Mouse (Mus musculus) embryonic stem cell, embryonic (primary cell): Measurements from ENCODE around the gene Ppm1a.

Source experiments
- CTCF ChIA-PET, 4 experiments: fragments of 300-600 bp in 2 of 4; fragments of 350-600 bp in 2 of 4; sonication (Branson Sonifier 250); formaldehyde crosslinking; loops; one replicate each; lab custom pipeline; 2022; ENCODE audit warnings: inconsistent platforms in 2 of 4; lab: Charles Lee
- POLR2A ChIA-PET, 4 experiments: fragments of 300-600 bp in 2 of 4; fragments of 350-600 bp in 2 of 4; sonication (Branson Sonifier 250); formaldehyde crosslinking; loops; one replicate each; lab custom pipeline; 2022; ENCODE audit warnings: antibody characterized with exemption in 4 of 4, inconsistent platforms in 1 of 4; lab: Charles Lee

Gene Ppm1a

DNA sequence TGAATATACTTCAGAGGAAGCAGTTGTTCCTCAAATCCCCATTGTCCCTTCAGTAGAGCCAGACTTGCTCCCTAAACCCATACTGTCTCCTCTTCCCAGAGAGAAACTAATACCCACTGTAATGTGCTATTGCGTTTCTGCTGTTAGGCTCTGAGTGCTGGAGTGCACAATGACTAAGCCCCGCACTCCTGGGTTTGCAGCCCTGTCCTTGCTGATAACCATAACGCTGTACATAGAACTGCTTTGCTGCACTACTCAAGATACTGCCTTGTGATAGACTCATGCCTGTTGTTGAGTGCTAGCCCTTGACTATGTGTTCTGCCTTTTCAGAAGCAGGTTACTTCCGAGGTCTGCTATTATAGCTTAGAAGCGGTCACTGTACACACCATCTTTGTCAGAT lies 22.9 kb downstream of the Ppm1a start:
- ChIA-PET CTCF (no interaction called here), POLR2A (interaction anchor here in 2 of 4 experiments (1.2 to 4.3 kb wide), 6 partner anchors 8 to 20 kb away, joined by 3 to 19 read pairs (median 9); no protein-coding TSS in a partner anchor)

GRCm38 (mm10) chr12:72782786-72783185 lies 25.5 kb downstream of the Ppm1a start:
- CTCF ChIA-PET = interaction anchor here in 1 of 4 experiments (1.3 kb wide), 1 partner anchor 12 kb away, joined by 3 read pairs; no protein-coding TSS in a partner anchor
- POLR2A ChIA-PET = interaction anchor here in 1 of 4 experiments (0.9 to 4.3 kb wide), 8 partner anchors 9 to 53 kb away, joined by 3 to 19 read pairs (median 4); no protein-coding TSS in a partner anchor

- ChIA-PET CTCF (no interaction called here), POLR2A (interaction anchor here in 1 of 4 experiments (1.0 kb wide), 1 partner anchor 26 kb away, joined by 3 read pairs; no protein-coding TSS in a partner anchor)
Observed at GRCm38 (mm10) chr12:72785183-72785930, 28.1 kb downstream of the Ppm1a start.

GRCm38 (mm10) chr12:72786551-72786950 lies 29.3 kb downstream of the Ppm1a start:
- CTCF ChIA-PET = interaction anchor here in 1 of 4 experiments (0.6 kb wide), 1 partner anchor 359 kb away, joined by 3 read pairs; no protein-coding TSS in a partner anchor
- POLR2A ChIA-PET = interaction anchor here in 1 of 4 experiments (1.1 kb wide), 1 partner anchor 26 kb away, joined by 6 read pairs; no protein-coding TSS in a partner anchor

GRCm38 (mm10) chr12:72786986-72787385 lies 29.7 kb downstream of the Ppm1a start:
- POLR2A ChIA-PET = interaction anchor here in 1 of 4 experiments (1.1 kb wide), 1 partner anchor 27 kb away, joined by 6 read pairs; no protein-coding TSS in a partner anchor

GRCm38 (mm10) chr12:72790538-72790937 lies 33.3 kb downstream of the Ppm1a start:
- ChIA-PET CTCF (interaction anchor here in 1 of 4 experiments (1.2 kb wide), 1 partner anchor 23 kb away, joined by 3 read pairs; no protein-coding TSS in a partner anchor), POLR2A (interaction anchor here in 1 of 4 experiments (0.7 to 1.7 kb wide), 3 partner anchors 11 to 13 kb away, joined by 3 to 9 read pairs (median 5); no protein-coding TSS in a partner anchor)

More at GRCm38 (mm10) chr12:72786986-72787385, 29.7 kb downstream of the Ppm1a start:
- CTCF ChIA-PET = no interaction called here

GRCm38 (mm10) chr12:72792320-72793091 lies 35.3 kb downstream of the Ppm1a start:
- ChIA-PET CTCF (no interaction called here), POLR2A (interaction anchor here in 1 of 4 experiments (1.0 kb wide), 2 partner anchors 10 to 54 kb away, joined by 3 read pairs; no protein-coding TSS in a partner anchor)

GRCm38 (mm10) chr12:72793983-72794382 lies 36.7 kb downstream of the Ppm1a start:
- ChIA-PET CTCF (interaction anchor here in 1 of 4 experiments (0.6 kb wide), 2 partner anchors 106 to 744 kb away, joined by 3 to 6 read pairs; no protein-coding TSS in a partner anchor), POLR2A (no interaction called here)

DNA sequence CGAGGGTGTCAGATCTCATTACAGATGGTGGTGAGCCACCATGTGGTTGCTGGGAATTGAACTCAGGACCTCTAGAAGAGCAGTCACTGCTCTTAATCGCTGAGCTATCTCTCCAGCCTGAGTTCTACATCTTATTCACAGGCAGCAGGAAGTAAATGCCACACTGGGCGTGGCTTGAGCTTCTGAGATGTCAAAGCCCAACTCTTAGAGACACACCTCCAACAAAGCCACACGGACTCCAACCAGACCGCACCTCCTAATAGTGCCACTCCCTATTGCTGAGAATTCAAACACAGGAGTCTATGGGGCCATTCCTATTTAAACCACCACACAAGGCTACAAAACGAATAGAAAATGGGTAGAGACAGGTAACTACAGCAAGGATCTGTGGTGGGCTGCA lies 52.5 kb downstream of the Ppm1a start:
- ChIA-PET CTCF (interaction anchor here in 2 of 4 experiments (0.6 to 1.1 kb wide), 2 partner anchors 71 to 167 kb away, joined by 3 to 4 read pairs; no protein-coding TSS in a partner anchor), POLR2A (interaction anchor here in 3 of 4 experiments (0.6 to 1.3 kb wide), 7 partner anchors 9 to 712 kb away, joined by 3 to 5 read pairs (median 3); no protein-coding TSS in a partner anchor)

DNA sequence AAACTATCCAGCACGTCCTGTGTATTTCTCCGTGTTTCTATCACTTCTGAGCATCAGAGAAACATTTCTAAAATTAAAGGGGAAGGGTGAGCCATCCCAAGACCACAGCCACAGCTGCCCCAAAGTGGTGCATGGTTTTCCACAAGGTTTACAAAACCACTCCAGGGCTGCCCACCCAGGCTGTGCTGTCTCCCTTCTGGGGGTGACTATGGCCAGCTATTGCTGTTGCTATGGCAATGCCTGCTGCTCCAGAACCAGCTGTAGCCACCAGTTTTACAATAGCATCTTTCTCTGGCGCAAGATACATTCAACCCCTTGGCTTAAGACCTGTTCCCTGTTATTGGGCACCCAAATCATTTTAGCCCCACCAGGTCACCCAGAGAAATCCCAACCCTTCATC lies 54.3 kb downstream of the Ppm1a start:
- CTCF ChIA-PET = interaction anchor here in 2 of 4 experiments (0.6 to 2.5 kb wide), 2 partner anchors 24 to 36 kb away, joined by 3 to 6 read pairs; no protein-coding TSS in a partner anchor
- POLR2A ChIA-PET = no interaction called here

- ChIA-PET POLR2A (interaction anchor here in 3 of 4 experiments (0.5 to 2.3 kb wide), 20 partner anchors 9 to 724 kb away, joined by 3 to 9 read pairs (median 3); no protein-coding TSS in a partner anchor), CTCF (interaction anchor here (0.6 to 1.7 kb wide), 8 partner anchors 11 to 439 kb away, joined by 3 to 9 read pairs (median 5); no protein-coding TSS in a partner anchor)
Observed at GRCm38 (mm10) chr12:72820940-72821431, 63.7 kb downstream of the Ppm1a start.

- CTCF ChIA-PET = interaction anchor here in 3 of 4 experiments (0.7 to 1.8 kb wide), 6 partner anchors 13 to 811 kb away, joined by 3 to 9 read pairs (median 5); no protein-coding TSS in a partner anchor
- POLR2A ChIA-PET = interaction anchor here in 3 of 4 experiments (0.7 to 2.3 kb wide), 15 partner anchors 8 to 180 kb away, joined by 3 to 9 read pairs (median 4); no protein-coding TSS in a partner anchor
Observed at GRCm38 (mm10) chr12:72821589-72821988, 64.3 kb downstream of the Ppm1a start.

- ChIA-PET POLR2A (interaction anchor here in 1 of 4 experiments (1.2 kb wide), 1 partner anchor 9 kb away, joined by 3 read pairs; no protein-coding TSS in a partner anchor), CTCF (interaction anchor here in 1 of 4 experiments (1.8 kb wide), 1 partner anchor 9 kb away, joined by 6 read pairs; no protein-coding TSS in a partner anchor)
Observed at GRCm38 (mm10) chr12:72825656-72826055, 68.4 kb downstream of the Ppm1a start.

DNA sequence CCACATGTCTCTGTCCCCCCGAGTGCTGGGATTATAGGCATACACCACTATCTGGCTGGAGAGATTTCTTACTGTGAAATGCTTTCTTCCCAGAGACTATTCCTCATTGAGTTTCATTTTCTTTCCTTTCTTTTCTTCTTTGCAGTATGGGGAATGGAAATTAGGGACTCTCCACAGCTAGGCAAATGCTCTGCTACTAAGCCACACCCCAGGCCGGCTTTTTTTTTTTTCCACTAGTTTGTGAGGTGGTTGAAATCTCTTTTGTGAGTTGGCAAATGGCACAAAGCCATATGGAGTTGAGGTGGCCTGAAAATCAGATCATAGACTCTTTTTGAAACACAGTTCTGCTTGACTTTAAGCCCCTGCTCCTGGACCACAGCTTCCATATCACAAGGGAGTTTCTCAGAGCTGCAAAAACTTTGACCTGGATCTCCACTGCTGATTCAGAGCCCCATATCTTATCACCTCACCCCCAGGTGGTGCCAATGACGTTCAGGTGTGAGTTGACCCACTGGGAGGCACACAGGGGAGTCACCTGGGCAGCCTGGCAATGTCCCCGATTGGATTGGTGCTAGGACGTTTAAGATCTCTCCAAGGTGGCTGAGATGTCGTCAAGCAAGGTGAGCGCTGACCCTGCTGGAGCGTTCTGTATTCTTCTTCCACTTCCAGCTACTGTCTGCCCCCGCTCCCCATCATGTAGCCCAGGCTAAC lies 71.7 kb downstream of the Ppm1a start:
- CTCF ChIA-PET = interaction anchor here in 3 of 4 experiments (0.6 to 1.8 kb wide), 4 partner anchors 109 to 401 kb away, joined by 3 to 4 read pairs (median 4); no protein-coding TSS in a partner anchor

GRCm38 (mm10) chr12:72829777-72830176 lies 72.5 kb downstream of the Ppm1a start:
- ChIA-PET CTCF (interaction anchor here in 1 of 4 experiments (0.6 kb wide), 1 partner anchor 402 kb away, joined by 3 read pairs; no protein-coding TSS in a partner anchor), POLR2A (interaction anchor here in 1 of 4 experiments (0.8 to 1.6 kb wide), 3 partner anchors 9 to 283 kb away, joined by 3 to 4 read pairs (median 3); no protein-coding TSS in a partner anchor)

More for the DNA sequence above, 71.7 kb downstream of the Ppm1a start:
- POLR2A ChIA-PET = interaction anchor here in 1 of 4 experiments (0.6 to 1.6 kb wide), 4 partner anchors 8 to 284 kb away, joined by 3 to 4 read pairs (median 3); no protein-coding TSS in a partner anchor

- ChIA-PET CTCF (no interaction called here), POLR2A (interaction anchor here in 2 of 4 experiments (1.0 to 2.8 kb wide), 3 partner anchors 9 to 126 kb away, joined by 3 to 8 read pairs (median 5); no protein-coding TSS in a partner anchor)
Observed at GRCm38 (mm10) chr12:72830317-72830716, 73.1 kb downstream of the Ppm1a start.
